Mouse (Mus musculus): ENCODE measurements around the gene Slc7a7. TPM values are rescaled to one million over a fixed set of nuclear protein-coding genes. Genes with fewer than 3 reads are reported as not detected.

Gene Slc7a7
- polyA plus RNA-seq (2015; fragmentation: Nextera tagmentation; extraction: Ambion mirVana), result 8.1 and 9.3 TPM in 2 replicates

GRCm38 (mm10) chr14:54417623-54418081 lies at the start of gene Slc7a7:
Gene Slc7a7, minus strand, starts transcription at chr14:54417780.
- ATAC-seq (ENCODE audit: insufficient number of reproducible peaks, low FRiP score, low TSS enrichment, low read depth), result peak; percentile 27; the same call in 1 of the 2 replicates
- Histone ChIP-seq H3K4me2 (replicated peaks) (peak within 1 kb of the TSS; percentile 25), H3K36me3 (no peaks in the 10 kb centered on the region), H3K9me3 (replicated peaks) (no peaks in the 10 kb centered on the region), H3K27me3 (peaks cover 12% of the 10 kb centered on the region; the same call in 1 of the 2 replicates), H3K4me3 (replicated peaks) (0 out of 2 replicates have a peak within 1 kb of the TSS, but pooled peaks have one; percentile 8), H3K9ac (no peak within 1 kb of the TSS), H3K4me1 (peaks cover 27% of the 10 kb centered on the region), H3K27ac (replicated peaks) (no peak within 1 kb of the TSS)
- 6% methylated on average over 19 of the region's 19 CpGs for WGBS

GRCm38 (mm10) chr14:54464293-54465005 lies 46.9 kb upstream of the Slc7a7 start:
- H3K9me3 ChIP-seq (replicated peaks), result no peaks in the 10 kb centered on the region
- ATAC-seq (ENCODE audit: insufficient number of reproducible peaks, low FRiP score, low TSS enrichment, low read depth), result peak; percentile 71
- peak overlapping the region; percentile 91 for H3K4me3 ChIP-seq (replicated peaks)
- H3K27ac ChIP-seq (replicated peaks), result peak overlapping the region; percentile 82
- peak overlapping the region; percentile 80 for H3K4me2 ChIP-seq (replicated peaks)
- 1% methylated on average over 56 of the region's 57 CpGs for WGBS
- H3K4me1 ChIP-seq, result peaks cover 13% of the 10 kb centered on the region
- H3K36me3 ChIP-seq, result peaks cover 26% of the 10 kb centered on the region
- H3K9ac ChIP-seq, result peak overlapping the region; percentile 64
- H3K27me3 ChIP-seq, result no peaks in the 10 kb centered on the region

GRCm38 (mm10) chr14:54463959-54464292 lies 46.3 kb upstream of the Slc7a7 start, which contains the start of gene Lrp10:
Gene Lrp10, plus strand, starts transcription at chr14:54464137.
- Histone ChIP-seq H3K4me2 (replicated peaks) (peak within 1 kb of the TSS; percentile 80), H3K4me3 (replicated peaks) (peak within 1 kb of the TSS; percentile 91), H3K27me3 (no peaks in the 10 kb centered on the region), H3K9me3 (replicated peaks) (no peaks in the 10 kb centered on the region), H3K4me1 (peaks cover 13% of the 10 kb centered on the region), H3K27ac (replicated peaks) (peak within 1 kb of the TSS; percentile 82), H3K9ac (peak within 1 kb of the TSS; percentile 64), H3K36me3 (peaks cover 21% of the 10 kb centered on the region)
- WGBS, result 0% methylated on average over 35 of the region's 35 CpGs
- ATAC-seq (ENCODE audit: insufficient number of reproducible peaks, low FRiP score, low TSS enrichment, low read depth), result peak; percentile 89

GRCm38 (mm10) chr14:54463108-54463958 lies 45.8 kb upstream of the Slc7a7 start:
- 11% methylated on average over 12 of the region's 12 CpGs for WGBS
- H3K4me3 ChIP-seq (replicated peaks), result peak overlapping the region; percentile 91
- peak overlapping the region; percentile 64 for H3K9ac ChIP-seq
- H3K36me3 ChIP-seq, result peaks cover 16% of the 10 kb centered on the region
- H3K9me3 ChIP-seq (replicated peaks), result no peaks in the 10 kb centered on the region
- H3K27me3 ChIP-seq, result no peaks in the 10 kb centered on the region
- peak overlapping the region; percentile 80 for H3K4me2 ChIP-seq (replicated peaks)
- H3K4me1 ChIP-seq, result peaks cover 13% of the 10 kb centered on the region
- ATAC-seq (ENCODE audit: insufficient number of reproducible peaks, low FRiP score, low TSS enrichment, low read depth), result no peak; the same call in 1 of the 2 replicates
- H3K27ac ChIP-seq (replicated peaks), result peak overlapping the region; percentile 82

GRCm38 (mm10) chr14:54462146-54462545 lies 44.6 kb upstream of the Slc7a7 start:
- Histone ChIP-seq H3K27ac (replicated peaks) (no peak overlapping the region), H3K4me3 (replicated peaks) (no peak overlapping the region), H3K36me3 (peaks cover 4% of the 10 kb centered on the region; the same call in 1 of the 2 replicates), H3K4me1 (peaks cover 9% of the 10 kb centered on the region; the same call in 1 of the 2 replicates), H3K27me3 (no peaks in the 10 kb centered on the region), H3K4me2 (replicated peaks) (no peak overlapping the region), H3K9ac (no peak overlapping the region), H3K9me3 (replicated peaks) (no peaks in the 10 kb centered on the region)
- no peak for ATAC-seq (ENCODE audit: insufficient number of reproducible peaks, low FRiP score, low TSS enrichment, low read depth)
- 79% methylated on average over 4 of the region's 4 CpGs for WGBS

- ATAC-seq (ENCODE audit: insufficient number of reproducible peaks, low FRiP score, low TSS enrichment, low read depth), result no peak
- Histone ChIP-seq H3K9ac (no peak overlapping the region), H3K4me2 (replicated peaks) (no peak overlapping the region), H3K4me3 (replicated peaks) (no peak overlapping the region), H3K4me1 (no peaks in the 10 kb centered on the region), H3K9me3 (replicated peaks) (no peaks in the 10 kb centered on the region), H3K36me3 (no peaks in the 10 kb centered on the region), H3K27ac (replicated peaks) (no peak overlapping the region), H3K27me3 (no peaks in the 10 kb centered on the region)
- WGBS, result 87% methylated on average over 14 of the region's 14 CpGs
These were observed 40.5 kb upstream of the Slc7a7 start for GRCm38 (mm10) chr14:54457907-54458569.

- no peaks in the 10 kb centered on the region for H3K36me3 ChIP-seq
- no peak overlapping the region for H3K27ac ChIP-seq (replicated peaks)
- H3K4me2 ChIP-seq (replicated peaks), result no peak overlapping the region
- no peaks in the 10 kb centered on the region for H3K9me3 ChIP-seq (replicated peaks)
- WGBS, result 74% methylated on average over 11 of the region's 11 CpGs
- no peak for ATAC-seq (ENCODE audit: insufficient number of reproducible peaks, low FRiP score, low TSS enrichment, low read depth)
- H3K9ac ChIP-seq, result no peak overlapping the region
- no peak overlapping the region for H3K4me3 ChIP-seq (replicated peaks)
- H3K4me1 ChIP-seq, result no peaks in the 10 kb centered on the region
- H3K27me3 ChIP-seq, result no peaks in the 10 kb centered on the region
These were observed 37.3 kb upstream of the Slc7a7 start for GRCm38 (mm10) chr14:54454669-54455528.

- H3K4me3 ChIP-seq (replicated peaks), result no peak overlapping the region
- H3K27me3 ChIP-seq, result no peaks in the 10 kb centered on the region
- H3K4me2 ChIP-seq (replicated peaks), result no peak overlapping the region
- H3K27ac ChIP-seq (replicated peaks), result no peak overlapping the region
- H3K9me3 ChIP-seq (replicated peaks), result no peaks in the 10 kb centered on the region
- no peak for ATAC-seq (ENCODE audit: insufficient number of reproducible peaks, low FRiP score, low TSS enrichment, low read depth)
- no peaks in the 10 kb centered on the region for H3K36me3 ChIP-seq
- peaks cover 7% of the 10 kb centered on the region for H3K4me1 ChIP-seq
- 86% methylated on average over 9 of the region's 9 CpGs for WGBS
- H3K9ac ChIP-seq, result no peak overlapping the region
These were observed 36.0 kb upstream of the Slc7a7 start for GRCm38 (mm10) chr14:54453566-54453965.

- ATAC-seq (ENCODE audit: insufficient number of reproducible peaks, low FRiP score, low TSS enrichment, low read depth), result no peak
- Histone ChIP-seq H3K9ac (no peak overlapping the region), H3K36me3 (peaks cover 13% of the 10 kb centered on the region), H3K4me3 (replicated peaks) (no peak overlapping the region), H3K9me3 (replicated peaks) (no peaks in the 10 kb centered on the region), H3K4me1 (peaks cover 37% of the 10 kb centered on the region), H3K27ac (replicated peaks) (no peak overlapping the region), H3K27me3 (no peaks in the 10 kb centered on the region), H3K4me2 (replicated peaks) (no peak overlapping the region)
- 45% methylated on average over 3 of the region's 3 CpGs for WGBS
These were observed 27.9 kb upstream of the Slc7a7 start for GRCm38 (mm10) chr14:54445476-54445875.
